Mouse (Mus musculus) liver, embryonic 12.5 days (tissue): Measurements from ENCODE around the gene Scn4a. TPM values are rescaled to one million over a fixed set of nuclear protein-coding genes. Genes with fewer than 3 reads are reported as not detected.
A peak's percentile ranks its signal among the peaks of the same experiment; 100 is the strongest.
"Not testable (repeated sequence)": the region's sequence is repeated elsewhere in the genome, so short reads cannot be mapped to it uniquely, and the experiment has no call there.

Experiments used
- ATAC-seq: fragments of 200-750 bp; cut with Nextera tagmentation; 2 replicates; pipeline ENCODE4 v1.8.0; 2017; ENCODE audit warnings: moderate number of reproducible peaks, mild to moderate bottlenecking, moderate library complexity
- H3K27ac ChIP-seq: fragments of 300-500 bp; sonication (generic); 2 replicates; pipeline ENCODE4 v1.5.1; 2016; ENCODE audit warnings: mild to moderate bottlenecking
- H3K27me3 ChIP-seq: fragments of 300-500 bp; sonication (generic); replicated peaks from 2 replicates; pipeline ENCODE4 v1.6.1; 2016; ENCODE audit warnings: mild to moderate bottlenecking, moderate library complexity
- H3K36me3 ChIP-seq: fragments of 300-500 bp; sonication (generic); 2 replicates; pipeline ENCODE4 v1.6.1; 2016; ENCODE audit warnings: mild to moderate bottlenecking, moderate library complexity
- H3K4me1 ChIP-seq: fragments of 300-500 bp; sonication (generic); 2 replicates; pipeline ENCODE4 v1.6.1; 2016
- H3K4me2 ChIP-seq: fragments of 300-500 bp; sonication (generic); 2 replicates; pipeline ENCODE4 v1.6.1; 2016; ENCODE audit warnings: mild to moderate bottlenecking, moderate library complexity
- H3K4me3 ChIP-seq: fragments of 300-500 bp; sonication (generic); 2 replicates; pipeline ENCODE4 v1.5.1; 2016; ENCODE audit warnings: mild to moderate bottlenecking, moderate library complexity
- H3K9ac ChIP-seq: fragments of 300-500 bp; sonication (generic); 2 replicates; pipeline ENCODE4 v1.6.1; 2016; ENCODE audit warnings: mild to moderate bottlenecking, moderate library complexity
- H3K9me3 ChIP-seq: fragments of 300-500 bp; sonication (generic); replicated peaks from 2 replicates; pipeline ENCODE4 v1.6.1; 2016; ENCODE audit warnings: mild to moderate bottlenecking, moderate library complexity
- WGBS: fragments of 180-500 bp; shearing (Covaris S2); methylation state at CpG from one replicate; pipeline ENCODE4 v1.1.7; 2016; ENCODE audit not compliant: insufficient replicate concordance; 5-methylcytosine and 5-hydroxymethylcytosine counted together
- polyA plus RNA-seq: library from polyadenylated mRNA; unstranded; fragments of >200 nt; fragmentation: Nextera tagmentation; extraction: Ambion mirVana; gene quantifications from 2 replicates; pipeline ENCODE4 v1.2.1, GENCODE M21; 2016

Gene Scn4a
- polyA plus RNA-seq, 1 experiment from 2014 or later: not detected

DNA sequence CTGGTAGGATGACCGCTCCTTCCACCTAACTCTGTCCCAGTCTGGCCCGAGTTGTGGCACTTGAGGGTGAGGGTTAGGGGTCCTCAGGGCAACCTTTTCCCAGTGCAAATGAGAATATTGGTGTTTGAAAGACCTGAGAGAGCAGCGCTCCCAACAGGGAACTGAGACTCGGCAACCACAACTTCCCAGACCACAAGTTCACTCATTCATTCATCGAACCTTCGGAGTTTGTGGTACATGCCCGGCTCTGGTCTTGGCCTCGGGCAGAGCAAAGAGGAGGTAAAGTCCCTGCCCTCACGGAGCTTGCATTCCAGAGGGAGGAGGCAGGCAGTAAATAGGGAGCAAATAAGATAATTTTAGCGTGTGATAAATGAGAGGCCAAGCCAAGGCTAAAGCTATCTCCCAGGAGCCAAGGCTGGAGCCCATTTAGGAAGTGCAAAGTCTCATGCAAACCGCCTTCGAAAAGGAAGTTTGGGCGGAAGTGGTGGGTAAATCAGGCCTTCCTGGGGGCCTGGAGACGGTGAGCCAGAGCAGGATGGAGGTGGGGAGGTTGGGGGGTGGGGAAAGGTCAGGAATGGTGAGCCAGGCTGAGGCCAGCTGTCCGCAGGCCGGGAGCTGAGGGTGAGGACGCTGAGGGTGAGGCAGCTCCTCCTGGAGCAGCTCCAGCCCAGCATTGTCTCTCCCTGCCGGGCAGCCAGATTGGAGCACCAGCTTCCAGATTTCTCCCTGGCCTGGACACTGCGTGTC lies 2.5 kb upstream of the Scn4a start:
- no peak overlapping the region for H3K27ac ChIP-seq
- no peak overlapping the region for H3K9ac ChIP-seq
- WGBS: 21% methylated on average over 19 of the region's 19 CpGs
- peaks cover 13% of the 10 kb centered on the region for H3K27me3 ChIP-seq
- no peak for ATAC-seq
- no peak overlapping the region for H3K4me2 ChIP-seq
- H3K9me3 ChIP-seq: no peaks in the 10 kb centered on the region
- no peaks in the 10 kb centered on the region for H3K4me1 ChIP-seq
- no peaks in the 10 kb centered on the region for H3K36me3 ChIP-seq
- H3K4me3 ChIP-seq: no peak overlapping the region

DNA sequence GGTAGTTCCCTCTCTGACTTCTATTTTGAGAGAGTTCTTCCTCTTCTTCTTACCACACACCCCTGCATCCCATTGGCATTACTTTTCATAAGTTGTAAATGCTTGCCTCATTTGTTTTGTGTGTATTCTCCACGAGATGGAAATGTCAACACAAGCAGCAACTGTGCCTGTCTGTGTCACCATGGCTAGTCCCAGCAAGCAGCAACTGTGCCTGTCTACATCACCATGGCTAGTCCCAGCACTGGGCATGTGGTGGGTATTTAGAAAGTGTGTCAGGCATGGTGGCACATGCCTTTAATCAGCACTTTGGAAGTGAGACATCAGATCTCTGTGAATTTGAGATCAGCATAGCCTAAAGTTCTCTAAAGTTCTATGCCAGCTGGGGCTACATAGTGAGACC lies 1.1 kb upstream of the Scn4a start:
- Histone ChIP-seq H3K36me3 (no peaks in the 10 kb centered on the region), H3K27ac (no peak overlapping the region), H3K9ac (no peak overlapping the region), H3K4me1 (no peaks in the 10 kb centered on the region), H3K4me2 (no peak overlapping the region), H3K9me3 (no peaks in the 10 kb centered on the region), H3K4me3 (no peak overlapping the region), H3K27me3 (peaks cover 16% of the 10 kb centered on the region)
- no peak for ATAC-seq
- WGBS: 33% methylated on average over 1 of the region's 1 CpGs

DNA sequence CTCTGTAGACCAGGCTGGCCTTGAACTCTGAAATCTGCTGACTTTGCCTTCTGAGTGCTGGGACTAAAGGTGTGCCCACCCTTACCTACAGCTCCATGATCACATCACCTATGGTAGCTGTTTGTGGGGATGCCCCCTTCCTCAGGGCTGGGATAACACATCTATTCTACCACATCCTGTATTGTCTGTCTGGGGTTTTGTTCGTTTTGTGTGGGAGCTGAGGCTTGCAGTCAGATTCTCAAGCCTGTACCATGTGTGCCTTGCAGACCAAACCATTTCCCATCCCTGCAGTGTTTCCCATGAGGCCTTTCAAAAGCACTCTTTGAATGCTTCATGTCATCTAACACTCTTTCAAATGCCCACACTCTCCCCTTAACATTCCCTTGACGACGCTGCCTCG lies 1.1 kb downstream of the Scn4a start:
- no peaks in the 10 kb centered on the region for H3K9me3 ChIP-seq
- no peak overlapping the region for H3K27ac ChIP-seq
- H3K4me2 ChIP-seq: no peak overlapping the region
- no peak overlapping the region for H3K9ac ChIP-seq
- no peaks in the 10 kb centered on the region for H3K36me3 ChIP-seq
- H3K27me3 ChIP-seq: peaks cover 18% of the 10 kb centered on the region
- no peak overlapping the region for H3K4me3 ChIP-seq
- no peak for ATAC-seq
- WGBS: 63% methylated on average over 4 of the region's 4 CpGs
- H3K4me1 ChIP-seq: no peaks in the 10 kb centered on the region

DNA sequence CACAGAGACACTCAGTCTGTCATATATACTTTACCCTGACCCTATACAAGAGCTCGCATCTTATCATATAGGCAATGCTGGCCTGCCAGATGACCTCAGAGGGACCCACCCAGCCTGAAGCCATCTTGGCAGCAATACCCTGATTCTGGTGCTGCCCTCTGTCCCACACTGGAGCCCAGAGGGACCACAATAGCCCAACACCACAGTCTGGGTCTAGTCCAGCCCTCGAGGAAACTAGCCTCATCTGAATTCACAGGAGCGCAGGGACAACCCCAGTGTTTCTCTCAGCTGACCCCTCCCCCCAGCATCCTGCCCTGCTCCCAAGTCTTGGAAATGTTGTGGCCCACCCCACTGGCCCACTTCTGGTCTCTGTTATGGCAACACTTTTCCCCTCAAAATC lies 1.8 kb downstream of the Scn4a start:
- WGBS: 54% methylated on average over 3 of the region's 3 CpGs
- H3K4me3 ChIP-seq: no peak overlapping the region
- ATAC-seq: no peak

DNA sequence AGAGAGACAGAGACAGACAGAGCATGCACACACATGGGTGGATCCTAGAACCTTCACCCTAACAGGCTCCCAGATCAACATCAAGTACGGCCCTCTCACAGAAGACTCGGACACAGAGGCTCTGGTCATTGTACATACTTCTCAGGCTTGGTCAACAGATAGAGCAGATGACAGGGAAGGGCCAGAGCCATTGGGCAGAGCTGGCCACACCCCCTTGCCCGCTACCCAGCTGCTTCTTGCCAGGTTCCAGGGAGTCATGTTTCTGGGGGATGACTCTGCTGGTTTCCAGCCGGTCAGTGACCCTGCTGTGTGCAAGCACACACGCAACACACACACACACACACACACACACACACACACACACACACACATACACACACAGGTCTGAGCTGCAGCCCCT lies 2.2 kb downstream of the Scn4a start:
- 63% methylated on average over 5 of the region's 5 CpGs for WGBS
- Histone ChIP-seq H3K27me3 (peaks cover 17% of the 10 kb centered on the region), H3K9ac (no peak overlapping the region), H3K4me2 (no peak overlapping the region), H3K4me1 (no peaks in the 10 kb centered on the region), H3K36me3 (no peaks in the 10 kb centered on the region), H3K9me3 (no peaks in the 10 kb centered on the region), H3K27ac (no peak overlapping the region), H3K4me3 (no peak overlapping the region)
- ATAC-seq: no peak

More for the DNA sequence above, 1.8 kb downstream of the Scn4a start:
- H3K4me2 ChIP-seq: no peak overlapping the region
- no peak overlapping the region for H3K9ac ChIP-seq
- no peaks in the 10 kb centered on the region for H3K4me1 ChIP-seq
- H3K27me3 ChIP-seq: peaks cover 18% of the 10 kb centered on the region
- H3K36me3 ChIP-seq: no peaks in the 10 kb centered on the region
- H3K27ac ChIP-seq: no peak overlapping the region
- H3K9me3 ChIP-seq: no peaks in the 10 kb centered on the region

DNA sequence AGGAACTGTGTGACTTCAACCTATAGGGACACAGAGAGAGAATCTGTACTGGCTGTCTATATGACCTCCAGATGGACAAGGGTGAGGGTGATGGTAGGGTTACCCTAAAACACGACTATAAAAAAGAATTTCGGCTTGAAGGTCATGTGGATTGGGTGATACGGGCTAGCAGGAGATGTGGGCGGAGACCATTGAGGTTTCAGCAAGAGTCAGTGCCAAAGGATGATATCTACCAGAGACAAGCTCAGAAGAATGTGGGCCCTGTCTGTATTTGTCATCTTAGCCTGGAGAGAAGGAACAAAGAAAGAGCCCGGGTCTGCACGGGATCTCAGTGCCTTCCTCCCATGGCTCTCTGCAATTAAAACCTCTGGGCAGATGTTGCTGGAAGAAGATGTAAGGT lies 3.3 kb downstream of the Scn4a start:
- Histone ChIP-seq H3K9ac (no peak overlapping the region), H3K4me3 (no peak overlapping the region)
- 65% methylated on average over 6 of the region's 6 CpGs for WGBS

DNA sequence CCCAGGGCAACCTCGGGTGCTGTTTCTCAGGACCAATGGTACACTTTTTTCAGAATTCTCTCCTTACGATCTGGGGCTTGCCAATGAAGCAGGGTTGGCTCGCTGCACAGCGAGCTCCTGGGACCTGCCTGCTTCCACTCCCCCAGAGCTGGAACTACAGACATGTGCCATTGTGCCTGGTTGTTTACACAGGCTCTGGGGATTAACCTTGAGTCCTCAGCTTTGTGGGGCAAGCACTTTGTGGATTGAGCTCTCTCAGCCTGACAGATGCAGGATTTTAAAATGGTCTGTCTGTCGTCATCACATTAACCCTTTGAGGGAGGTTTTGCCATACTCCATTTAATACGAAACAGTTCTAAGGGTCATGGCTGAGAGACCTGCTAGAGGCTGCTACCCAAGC lies 8.2 kb downstream of the Scn4a start:
- H3K27me3 ChIP-seq: peaks cover 9% of the 10 kb centered on the region; the same call in 1 of the 2 replicates
- no peak for ATAC-seq
- H3K9ac ChIP-seq: no peak overlapping the region
- no peaks in the 10 kb centered on the region for H3K9me3 ChIP-seq
- 56% methylated on average over 6 of the region's 6 CpGs for WGBS
- H3K4me2 ChIP-seq: no peak overlapping the region
- no peaks in the 10 kb centered on the region for H3K4me1 ChIP-seq
- H3K4me3 ChIP-seq: no peak overlapping the region
- no peaks in the 10 kb centered on the region for H3K36me3 ChIP-seq
- no peak overlapping the region for H3K27ac ChIP-seq

More for the DNA sequence above, 3.3 kb downstream of the Scn4a start:
- ATAC-seq: no peak
- Histone ChIP-seq H3K27me3 (peaks cover 12% of the 10 kb centered on the region; the same call in 1 of the 2 replicates), H3K4me2 (no peak overlapping the region), H3K27ac (no peak overlapping the region), H3K9me3 (no peaks in the 10 kb centered on the region), H3K4me1 (no peaks in the 10 kb centered on the region), H3K36me3 (no peaks in the 10 kb centered on the region)

DNA sequence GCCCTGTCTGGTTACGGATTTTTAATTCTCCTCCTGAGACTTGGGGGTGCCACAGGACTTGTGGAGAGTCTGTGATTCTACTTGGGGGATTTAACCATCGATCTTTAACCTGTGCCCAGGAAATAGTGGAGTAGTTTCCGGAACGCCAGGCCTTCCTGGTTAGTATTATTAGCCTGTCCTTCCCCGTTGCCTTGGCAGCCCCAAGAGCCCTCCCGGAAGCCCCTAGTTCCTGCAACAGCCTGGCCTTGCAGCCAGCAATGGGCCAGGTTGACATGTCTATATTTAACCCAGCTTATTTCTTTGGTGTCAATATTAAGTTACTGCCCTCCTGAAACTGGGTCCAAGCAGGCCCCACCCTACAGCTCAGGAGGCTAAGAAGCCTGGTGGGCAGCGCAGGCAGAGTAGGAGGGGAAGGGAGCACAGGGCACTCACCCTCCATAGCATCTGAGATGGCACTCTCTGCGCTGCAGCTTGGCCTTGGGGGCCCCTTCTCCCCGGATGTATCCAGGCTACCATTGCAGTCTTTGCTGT lies 12.0 kb downstream of the Scn4a start:
- Histone ChIP-seq H3K27me3 (peaks cover 13% of the 10 kb centered on the region; the same call in 1 of the 2 replicates), H3K27ac (no peak overlapping the region), H3K4me3 (no peak overlapping the region), H3K9me3 (no peaks in the 10 kb centered on the region), H3K4me1 (no peaks in the 10 kb centered on the region), H3K9ac (no peak overlapping the region), H3K4me2 (no peak overlapping the region), H3K36me3 (no peaks in the 10 kb centered on the region)
- 57% methylated on average over 9 of the region's 9 CpGs for WGBS
- ATAC-seq: no peak

DNA sequence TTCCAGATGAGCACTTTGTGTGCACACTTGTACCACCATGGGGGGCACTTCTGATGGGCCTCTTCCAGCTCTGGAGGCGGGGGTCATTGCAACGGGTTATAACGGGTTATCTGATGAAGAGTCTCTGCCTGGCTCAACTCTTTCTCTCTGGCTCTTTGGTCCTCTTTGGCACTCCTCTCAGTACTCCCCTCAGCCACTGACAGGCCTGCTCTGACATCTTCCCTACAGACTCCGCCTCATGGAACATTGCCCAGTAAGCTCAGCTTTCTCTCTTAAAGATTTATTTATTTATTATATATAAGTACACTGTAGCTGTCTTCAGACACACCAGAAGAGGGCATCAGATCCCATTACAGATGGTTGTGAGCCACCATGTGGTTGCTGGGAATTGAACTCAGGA lies 13.8 kb downstream of the Scn4a start:
- not testable (repeated sequence) for H3K27ac ChIP-seq, H3K9ac ChIP-seq, ATAC-seq, H3K27me3 ChIP-seq, H3K36me3 ChIP-seq, H3K4me2 ChIP-seq, H3K4me1 ChIP-seq, H3K4me3 ChIP-seq, H3K9me3 ChIP-seq
- WGBS: 62% methylated on average over 4 of the region's 4 CpGs

DNA sequence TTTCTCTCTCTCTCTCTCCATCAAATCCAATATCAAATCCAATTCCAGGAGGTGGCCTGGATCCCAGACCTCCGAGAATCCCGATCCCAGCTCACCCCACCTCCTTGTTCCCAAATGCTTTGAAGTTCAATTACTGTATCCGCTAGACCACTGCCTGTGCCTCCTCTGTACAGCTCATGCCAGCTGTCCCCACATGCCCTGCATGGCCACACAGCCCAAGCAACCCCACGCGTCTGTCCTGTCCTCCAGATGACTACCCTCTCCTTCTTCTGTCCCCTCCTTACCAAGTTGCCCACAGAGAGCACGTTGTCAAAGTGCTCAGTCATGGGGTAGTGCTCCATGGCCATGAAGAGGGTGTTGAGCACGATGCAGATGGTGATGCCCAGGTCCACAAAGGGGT lies 14.2 kb downstream of the Scn4a start:
- Histone ChIP-seq H3K9ac (no peak overlapping the region), H3K4me2 (no peak overlapping the region), H3K9me3 (no peaks in the 10 kb centered on the region), H3K27me3 (peaks cover 9% of the 10 kb centered on the region; the same call in 1 of the 2 replicates), H3K4me3 (no peak overlapping the region), H3K27ac (no peak overlapping the region), H3K36me3 (no peaks in the 10 kb centered on the region), H3K4me1 (no peaks in the 10 kb centered on the region)
- no peak for ATAC-seq
- WGBS: 56% methylated on average over 7 of the region's 7 CpGs

DNA sequence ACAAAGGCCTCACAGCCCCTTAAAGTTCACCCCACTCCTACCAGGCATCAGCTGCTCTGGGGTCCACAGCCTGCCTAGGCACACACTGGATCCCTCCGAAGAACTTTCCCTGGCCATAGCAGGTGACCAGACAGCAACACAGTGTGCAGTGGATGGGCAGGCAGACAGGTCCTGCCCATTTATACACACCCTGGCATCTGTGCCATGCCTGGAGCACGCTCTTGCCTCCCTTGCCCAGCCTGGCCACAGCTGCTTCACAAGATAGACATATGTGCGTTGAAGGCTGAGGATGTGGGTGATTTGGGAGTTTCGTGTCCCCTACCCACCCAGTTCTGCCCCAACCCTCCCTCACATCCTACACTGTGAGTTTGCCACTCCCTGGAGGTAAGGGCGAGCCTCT lies 15.1 kb downstream of the Scn4a start:
- 63% methylated on average over 5 of the region's 5 CpGs for WGBS

DNA sequence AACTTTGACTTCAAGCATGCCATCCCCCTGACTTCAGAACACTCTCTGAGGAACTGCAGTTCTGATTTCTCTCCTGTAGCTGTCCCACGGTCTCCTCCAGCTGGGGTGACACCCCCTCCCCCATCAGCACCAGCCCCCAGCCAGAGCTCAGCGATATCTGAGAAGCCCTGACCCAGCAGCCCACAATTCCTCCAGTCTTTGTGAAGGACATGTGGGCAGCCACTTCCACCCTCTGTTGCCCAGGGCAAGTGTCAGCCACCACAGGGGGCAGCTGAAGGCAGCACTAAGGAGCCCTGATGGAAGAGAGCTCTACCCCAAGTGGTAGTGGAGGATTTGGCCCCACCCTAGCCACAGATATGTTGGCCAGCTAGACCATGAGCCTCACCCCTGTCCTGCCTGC lies 19.0 kb downstream of the Scn4a start:
- 13% methylated on average over 2 of the region's 2 CpGs for WGBS
- no peaks in the 10 kb centered on the region for H3K36me3 ChIP-seq
- ATAC-seq: 0 out of 2 replicates have a peak, but pooled peaks have one; percentile 12

More for the DNA sequence above, 15.1 kb downstream of the Scn4a start:
- H3K27ac ChIP-seq: no peak overlapping the region
- H3K4me1 ChIP-seq: no peaks in the 10 kb centered on the region
- no peak overlapping the region for H3K4me2 ChIP-seq
- peaks cover 9% of the 10 kb centered on the region; the same call in 1 of the 2 replicates for H3K27me3 ChIP-seq
- ATAC-seq: no peak
- H3K9me3 ChIP-seq: no peaks in the 10 kb centered on the region
- H3K4me3 ChIP-seq: no peak overlapping the region
- no peaks in the 10 kb centered on the region for H3K36me3 ChIP-seq
- no peak overlapping the region for H3K9ac ChIP-seq

More for the DNA sequence above, 19.0 kb downstream of the Scn4a start:
- H3K4me1 ChIP-seq: peaks cover 5% of the 10 kb centered on the region
- H3K9me3 ChIP-seq: no peaks in the 10 kb centered on the region
- H3K27ac ChIP-seq: no peak overlapping the region
- H3K4me2 ChIP-seq: no peak overlapping the region
- no peak overlapping the region for H3K4me3 ChIP-seq
- H3K9ac ChIP-seq: no peak overlapping the region
- peaks cover 9% of the 10 kb centered on the region; the same call in 1 of the 2 replicates for H3K27me3 ChIP-seq
